Mouse (Mus musculus) ES-E14 (cell line): ENCODE results near the gene Zdhhc13. TPM values are rescaled to one million over a fixed set of nuclear protein-coding genes. Genes with fewer than 3 reads are reported as not detected.

Experiments used
- DNase-seq: peaks from one replicate; pipeline ENCODE4 v3.0.0-alpha.2; 2013; ENCODE audit warnings: low read depth, low spot score
- H3K27ac ChIP-seq: 2 replicates; pipeline ENCODE4 v1.5.1; 2012; ENCODE audit warnings: low read depth, mild to moderate bottlenecking, low read length, moderate library complexity, mixed read lengths; ENCODE audit not compliant: poor library complexity, insufficient read depth, severe bottlenecking
- H3K36me3 ChIP-seq: 2 replicates; pipeline ENCODE4 v1.6.1; 2012; ENCODE audit warnings: mild to moderate bottlenecking, low read length, moderate library complexity, mixed read lengths; ENCODE audit not compliant: control insufficient read depth, poor library complexity, insufficient read depth, severe bottlenecking
- H3K4me1 ChIP-seq, 2 experiments: fragments of 150-350 bp in 1 of 2; sonication (generic) in 1 of 2; 2 replicates each; pipeline ENCODE4 v1.6.1; 2012; ENCODE audit warnings: low read length in 2 of 2, mild to moderate bottlenecking in 1 of 2, mixed read lengths in 1 of 2; ENCODE audit not compliant: control insufficient read depth in 2 of 2, insufficient read depth in 2 of 2, poor library complexity in 1 of 2
- H3K4me3 ChIP-seq, 2 experiments: fragments of 150-350 bp in 1 of 2; sonication (generic) in 1 of 2; 2 replicates each; pipeline ENCODE4 v1.5.1; 2012; ENCODE audit warnings: low read length in 2 of 2, low read depth in 1 of 2, mild to moderate bottlenecking in 1 of 2, mixed read lengths in 1 of 2; ENCODE audit not compliant: insufficient read depth in 1 of 2, poor library complexity in 1 of 2, severe bottlenecking in 1 of 2
- H3K9ac ChIP-seq: 2 replicates; pipeline ENCODE4 v1.6.1; 2012; ENCODE audit warnings: low read depth, mild to moderate bottlenecking, low read length, mixed read lengths; ENCODE audit not compliant: poor library complexity, insufficient read depth, severe bottlenecking
- H3K9me3 ChIP-seq: fragments of 150-350 bp; sonication (generic); 2 replicates; pipeline ENCODE4 v1.6.1; 2012; ENCODE audit warnings: low read depth, mild to moderate bottlenecking, low read length; ENCODE audit not compliant: control insufficient read depth, insufficient read depth
- CHD2 ChIP-seq: IDR thresholded peaks from 2 replicates; pipeline ENCODE4 v1.6.1; 2014; ENCODE audit warnings: mild to moderate bottlenecking, low read depth, low read length, inconsistent platforms
- HCFC1 ChIP-seq: IDR thresholded peaks from 2 replicates; pipeline ENCODE4 v1.6.1; 2012; ENCODE audit warnings: low read length, inconsistent platforms, borderline replicate concordance; ENCODE audit not compliant: insufficient read depth
- MAFK ChIP-seq: IDR thresholded peaks from 2 replicates; pipeline ENCODE4 v1.6.1; 2014; ENCODE audit warnings: mild to moderate bottlenecking, low read depth, low read length, inconsistent platforms; ENCODE audit not compliant: insufficient read depth
- ZC3H11A ChIP-seq: IDR thresholded peaks from 2 replicates; pipeline ENCODE4 v1.6.1; 2012; ENCODE audit warnings: low read depth, mild to moderate bottlenecking, inconsistent platforms, low read length, borderline replicate concordance
- ZNF384 ChIP-seq: IDR thresholded peaks from 2 replicates; pipeline ENCODE4 v1.6.1; 2012; ENCODE audit warnings: low read depth, low read length, inconsistent platforms
- in situ Hi-C, 2 experiments: fragments of 600-800 bp; cut with MboI; formaldehyde crosslinking; loops; one replicate each; pipeline ENCODE4 v1.15.1; 2025; ENCODE audit warnings: low sequenced_read_pairs in 2 of 2, inconsistent platforms in 1 of 2; ENCODE audit not compliant: unreplicated experiment in 2 of 2
- total RNA-seq: library from RNA; depleted of rRNA; stranded (reverse); fragments of 300-350 nt; gene quantifications from 2 replicates; pipeline ENCODE4 v1.2.3, GENCODE M21; 2012

Zdhhc13 gene
- total RNA-seq, 1 experiment = 58.0 TPM

DNA sequence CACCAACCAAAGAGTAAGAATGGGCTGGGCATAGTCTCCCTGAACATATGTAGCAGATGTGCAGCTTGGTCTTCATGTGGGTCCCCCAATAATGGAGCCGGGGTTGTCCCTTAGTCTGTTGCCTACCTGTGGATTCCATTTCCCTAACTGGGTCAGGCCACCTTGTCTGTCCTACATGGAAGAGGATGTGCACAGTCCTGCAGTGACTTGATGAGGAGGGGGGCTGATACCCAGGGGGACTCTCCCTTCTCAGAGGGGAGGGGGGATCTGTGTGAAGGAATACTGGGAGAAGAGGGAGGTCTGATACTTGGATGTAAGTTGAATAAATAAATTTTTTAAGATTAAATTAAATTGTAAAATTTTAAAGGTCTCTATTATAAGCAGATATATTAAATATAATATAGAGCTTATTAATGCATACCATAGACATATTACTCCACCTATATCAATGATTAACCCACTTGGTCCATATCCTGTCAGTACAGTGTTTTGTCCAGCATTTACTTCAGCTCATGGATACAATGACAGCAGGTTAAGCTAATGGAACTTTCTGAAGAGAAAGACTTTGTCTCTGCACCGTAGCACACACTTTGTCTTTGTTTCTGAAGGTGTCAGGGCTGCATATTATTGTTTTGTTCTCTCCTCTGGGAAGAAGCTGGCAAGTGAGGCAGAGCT lies 16.6 kb upstream of the Zdhhc13 start:
- in situ Hi-C loops = no loop called here
- no peaks in the 10 kb centered on the region for H3K9me3 ChIP-seq
- no peaks in the 10 kb centered on the region for H3K4me1 ChIP-seq
- no peaks in the 10 kb centered on the region for H3K36me3 ChIP-seq
- H3K9ac ChIP-seq = no peak overlapping the region
- H3K27ac ChIP-seq = no peak overlapping the region
- TF ChIP-seq ZC3H11A (no peak), ZNF384 (no peak), HCFC1 (no peak), CHD2 (no peak), MAFK (no peak)
- no peak overlapping the region for H3K4me3 ChIP-seq
- DNase-seq = no peak

GRCm38 (mm10) chr7:48773333-48773732 lies 15.5 kb upstream of the Zdhhc13 start:
- no peak overlapping the region for H3K27ac ChIP-seq

DNA sequence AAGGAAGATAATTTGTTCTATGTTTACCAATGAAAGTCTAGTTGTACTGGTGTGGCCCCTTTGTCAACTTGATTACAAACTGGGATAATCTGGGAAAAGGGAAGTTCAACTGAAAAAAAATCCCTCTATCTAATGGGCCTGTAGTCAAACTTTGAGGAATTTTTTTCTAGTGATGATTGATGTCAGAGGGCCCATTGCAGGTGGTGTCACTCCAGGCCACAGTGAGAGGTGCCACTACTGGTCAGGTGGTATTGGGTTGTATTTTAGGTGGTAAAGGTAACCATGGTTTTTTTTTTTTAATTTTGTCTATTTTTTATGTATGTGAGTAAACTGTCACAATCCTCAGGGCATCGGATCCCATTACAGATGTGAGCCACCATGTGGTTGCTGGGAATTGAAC lies 14.2 kb upstream of the Zdhhc13 start:
- DNase-seq = no peak
- no peaks in the 10 kb centered on the region for H3K4me1 ChIP-seq
- in situ Hi-C loops = no loop called here
- no peaks in the 10 kb centered on the region for H3K9me3 ChIP-seq
- no peaks in the 10 kb centered on the region for H3K36me3 ChIP-seq
- no peak overlapping the region for H3K9ac ChIP-seq
- TF ChIP-seq CHD2 (no peak), HCFC1 (no peak), MAFK (no peak), ZC3H11A (no peak), ZNF384 (no peak)
- H3K4me3 ChIP-seq = no peak overlapping the region
- no peak overlapping the region for H3K27ac ChIP-seq

More at GRCm38 (mm10) chr7:48773333-48773732, 15.5 kb upstream of the Zdhhc13 start:
- Histone ChIP-seq H3K9ac (no peak overlapping the region), H3K4me1 (no peaks in the 10 kb centered on the region), H3K36me3 (no peaks in the 10 kb centered on the region), H3K9me3 (no peaks in the 10 kb centered on the region), H3K4me3 (no peak overlapping the region)
- DNase-seq = no peak
- in situ Hi-C loops = no loop called here
- TF ChIP-seq ZC3H11A (no peak), CHD2 (no peak), HCFC1 (no peak), ZNF384 (no peak), MAFK (no peak)

DNA sequence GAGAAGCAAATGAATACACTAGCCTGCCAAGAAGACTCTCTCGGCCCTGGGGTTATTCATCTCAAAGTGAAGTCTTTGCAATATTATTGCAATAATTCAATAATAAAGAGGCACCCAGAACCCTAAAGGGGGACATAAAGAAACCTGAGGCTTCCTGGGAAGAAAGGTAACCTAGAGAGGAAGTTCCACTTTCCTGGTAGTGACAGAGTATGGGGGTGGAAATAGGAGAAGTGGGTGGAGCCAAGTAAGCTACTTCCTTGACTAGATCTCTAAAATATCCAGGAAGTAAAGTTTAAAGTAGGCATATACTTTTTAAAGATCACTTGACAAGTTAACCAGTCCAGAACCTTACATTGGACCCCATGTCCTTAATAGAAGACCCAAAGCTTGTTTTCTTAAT lies 13.4 kb upstream of the Zdhhc13 start:
- Histone ChIP-seq H3K9me3 (no peaks in the 10 kb centered on the region), H3K4me3 (no peak overlapping the region), H3K9ac (no peak overlapping the region), H3K27ac (no peak overlapping the region), H3K4me1 (no peaks in the 10 kb centered on the region), H3K36me3 (no peaks in the 10 kb centered on the region)
- in situ Hi-C loops = no loop called here
- TF ChIP-seq HCFC1 (no peak), MAFK (no peak), CHD2 (no peak), ZNF384 (no peak), ZC3H11A (no peak)
- no peak for DNase-seq
